Mouse (Mus musculus) kidney, postnatal 10 days (tissue): Measurements from ENCODE around the gene Plcd3.

Experiments used
- DNase-seq: peaks from one replicate; pipeline ENCODE4 v3.0.0; 2021; ENCODE audit warnings: mixed read lengths

Gene Plcd3

GRCm38 (mm10) chr11:103058499-103059085 lies 42.9 kb downstream of the Plcd3 start:
- no peak for DNase-seq

GRCm38 (mm10) chr11:103056636-103057035 lies 44.8 kb downstream of the Plcd3 start:
- DNase-seq, result no peak

GRCm38 (mm10) chr11:103054798-103055197 lies 46.7 kb downstream of the Plcd3 start:
- peak; percentile 87 for DNase-seq

- no peak for DNase-seq
These were observed 48.0 kb downstream of the Plcd3 start for GRCm38 (mm10) chr11:103053191-103054076.

GRCm38 (mm10) chr11:103052078-103052477 lies 49.4 kb downstream of the Plcd3 start:
- DNase-seq, result no peak

GRCm38 (mm10) chr11:103051249-103051691 lies 50.2 kb downstream of the Plcd3 start:
- no peak for DNase-seq

- DNase-seq, result no peak
These were observed 51.3 kb downstream of the Plcd3 start for GRCm38 (mm10) chr11:103050153-103050552.

GRCm38 (mm10) chr11:103049611-103050010 lies 51.8 kb downstream of the Plcd3 start:
- DNase-seq, result no peak

GRCm38 (mm10) chr11:103046286-103046685 lies 55.2 kb downstream of the Plcd3 start:
- DNase-seq, result no peak

GRCm38 (mm10) chr11:103043982-103044381 lies 57.5 kb downstream of the Plcd3 start:
- DNase-seq, result no peak

GRCm38 (mm10) chr11:103042828-103043227 lies 58.6 kb downstream of the Plcd3 start:
- DNase-seq, result no peak

- DNase-seq, result no peak
These were observed 63.4 kb downstream of the Plcd3 start for GRCm38 (mm10) chr11:103038037-103038436.

GRCm38 (mm10) chr11:103036881-103037465 lies 64.5 kb downstream of the Plcd3 start:
- DNase-seq, result no peak

- no peak for DNase-seq
These were observed 66.5 kb downstream of the Plcd3 start for GRCm38 (mm10) chr11:103035007-103035406.

GRCm38 (mm10) chr11:103033030-103033429 lies 68.4 kb downstream of the Plcd3 start:
- no peak for DNase-seq

GRCm38 (mm10) chr11:103028176-103028891 lies 73.1 kb downstream of the Plcd3 start, which contains the start of the genes Nmt1 and Dcakd:
TSS of gene Nmt1 (plus strand) at chr11:103028190.
TSS of gene Dcakd (minus strand) at chr11:103028333.
- peak; percentile 95 for DNase-seq

GRCm38 (mm10) chr11:103027570-103028175 lies 73.8 kb downstream of the Plcd3 start:
- no peak for DNase-seq

GRCm38 (mm10) chr11:103026901-103027300 lies 74.6 kb downstream of the Plcd3 start:
- DNase-seq, result no peak

GRCm38 (mm10) chr11:103023974-103024373 lies 77.5 kb downstream of the Plcd3 start:
- DNase-seq, result no peak

GRCm38 (mm10) chr11:103020713-103021335 lies 80.6 kb downstream of the Plcd3 start:
- DNase-seq, result no peak
